Mouse (Mus musculus) stomach, embryonic 14.5 days (tissue): Measurements from ENCODE around the gene Slc35e4. TPM values are rescaled to one million over a fixed set of nuclear protein-coding genes. Genes with fewer than 3 reads are reported as not detected.

ENCODE experiments used
- polyA plus RNA-seq: library from polyadenylated mRNA; unstranded; fragments of >200 nt; fragmentation: Nextera tagmentation; extraction: Ambion mirVana; gene quantifications from 2 replicates; pipeline ENCODE4 v1.2.1, GENCODE M21; 2014

The Slc35e4 gene
- polyA plus RNA-seq, 1 experiment from 2014 or later = 3.7 TPM

Other genes starting within 250 kb of the Slc35e4 start
- gene Osbp2, start 50.8 kb downstream of the Slc35e4 start, polyA plus RNA-seq = 0.39 and 0.69 TPM in 2 replicates
- 0.12 and 0.13 TPM in 2 replicates for gene 4921536K21Rik, start 19.6 kb downstream of the Slc35e4 start, polyA plus RNA-seq
- 12.3 and 13.2 TPM in 2 replicates for gene Dusp18, start 19.4 kb downstream of the Slc35e4 start, polyA plus RNA-seq
- gene Tcn2, start 17.5 kb upstream of the Slc35e4 start, polyA plus RNA-seq = 38.9 and 42.2 TPM in 2 replicates
- gene Pes1, start 49.3 kb upstream of the Slc35e4 start, polyA plus RNA-seq = 62.0 and 64.9 TPM in 2 replicates
- gene 4930556J24Rik, start 62.1 kb upstream of the Slc35e4 start, polyA plus RNA-seq = 0.22 and 0.29 TPM in 2 replicates
- gene Gal3st1, start 69.0 kb upstream of the Slc35e4 start, polyA plus RNA-seq = 13.1 and 15.3 TPM in 2 replicates
- gene Sec14l4, start 116.8 kb upstream of the Slc35e4 start, polyA plus RNA-seq = 0.51 and 0.76 TPM in 2 replicates
- not detected in 2 replicates for gene Sec14l3, start 150.2 kb upstream of the Slc35e4 start, polyA plus RNA-seq
- gene Mtfp1, start 180.8 kb upstream of the Slc35e4 start, polyA plus RNA-seq = 14.5 and 15.5 TPM in 2 replicates
- 1.4 and 1.7 TPM in 2 replicates for gene Sec14l2, start 208.8 kb upstream of the Slc35e4 start, polyA plus RNA-seq
- 32.3 and 32.7 TPM in 2 replicates for gene Rnf215, start 220.5 kb upstream of the Slc35e4 start, polyA plus RNA-seq
- 4.4 and 5.7 TPM in 2 replicates for gene Ccdc157, start 245.6 kb upstream of the Slc35e4 start, polyA plus RNA-seq
- gene Sf3a1, start 245.7 kb upstream of the Slc35e4 start, polyA plus RNA-seq = 55.3 and 59.2 TPM in 2 replicates